Mouse (Mus musculus): ENCODE measurements at regions not wholly inside any gene's neighbourhood (a gene's known extent, or its start where the extent isn't known, plus 50 kb on each side); places are given as distances from the start of the nearest gene placed in this dataset.
A peak's percentile ranks its signal among the peaks of the same experiment; 100 is the strongest.

GRCm38 (mm10) chr8:8241051-8241688 lies 419.9 kb downstream of the Efnb2 start:
- DNase-seq (ENCODE audit: low read depth in 3 of 3, low spot score in 3 of 3) (no peak), ATAC-seq (ENCODE audit: insufficient read depth) (no peak)
- no peak overlapping the region for H3K4me2 ChIP-seq (ENCODE audit: low read depth)
- H3K27ac ChIP-seq: no peak overlapping the region
- no peak overlapping the region for H3K4me3 ChIP-seq (ENCODE audit: insufficient read depth in 1 of 2, low read depth in 2 of 2, low read length in 2 of 2)
- no peak overlapping the region for H3K9ac ChIP-seq (replicated peaks)
- H3K9me3 ChIP-seq (ENCODE audit: control insufficient read depth, low read length): no peaks in the 10 kb centered on the region
- no peaks in the 10 kb centered on the region for H3K36me3 ChIP-seq (replicated peaks; ENCODE audit: control insufficient read depth, insufficient read depth, low read depth)
- TF ChIP-seq CTCF (IDR thresholded peaks at IDR 0.05; ENCODE audit: low read depth) (no peak), EP300 (IDR thresholded peaks at IDR 0.05; ENCODE audit: low read depth) (no peak)
- no peaks in the 10 kb centered on the region for H3K27me3 ChIP-seq (ENCODE audit: control insufficient read depth, insufficient read depth, low read length)
- peaks cover 0 to 3% of the 10 kb centered on the region in 2 experiments; a peak in 2 of 4 replicates for H3K4me1 ChIP-seq (replicated peaks; ENCODE audit: control insufficient read depth in 2 of 2, insufficient read depth in 2 of 2, low read length in 1 of 2)
- WGBS (ENCODE audit: insufficient replicate concordance): 66% methylated on average over 9 of the region's 9 CpGs

- no peak overlapping the region for H3K4me2 ChIP-seq (ENCODE audit: low read depth)
Measured at GRCm38 (mm10) chr8:8239489-8239888, 421.6 kb downstream of the Efnb2 start.

GRCm38 (mm10) chr8:8238051-8238450 lies 423.0 kb downstream of the Efnb2 start:
- Histone ChIP-seq H3K27ac (no peak overlapping the region), H3K36me3 (replicated peaks; ENCODE audit: control insufficient read depth, insufficient read depth, low read depth) (no peaks in the 10 kb centered on the region), H3K4me1 (replicated peaks; ENCODE audit: control insufficient read depth in 2 of 2, insufficient read depth in 2 of 2, low read length in 1 of 2) (peaks cover 0 to 3% of the 10 kb centered on the region in 2 experiments; a peak in 2 of 4 replicates), H3K27me3 (ENCODE audit: control insufficient read depth, insufficient read depth, low read length) (no peaks in the 10 kb centered on the region), H3K4me3 (ENCODE audit: insufficient read depth in 1 of 2, low read depth in 2 of 2, low read length in 2 of 2) (no peak overlapping the region), H3K4me2 (ENCODE audit: low read depth) (no peak overlapping the region), H3K9me3 (ENCODE audit: control insufficient read depth, low read length) (no peaks in the 10 kb centered on the region), H3K9ac (replicated peaks) (no peak overlapping the region)
- DNase-seq (ENCODE audit: low read depth in 3 of 3, low spot score in 3 of 3): no peak
- 47% methylated on average over 6 of the region's 6 CpGs for WGBS (ENCODE audit: insufficient replicate concordance)
- TF ChIP-seq CTCF (IDR thresholded peaks at IDR 0.05; ENCODE audit: low read depth): no peak
- TF ChIP-seq EP300 (IDR thresholded peaks at IDR 0.05; ENCODE audit: low read depth): no peak
- no peak for ATAC-seq (ENCODE audit: insufficient read depth)

More at GRCm38 (mm10) chr8:8239489-8239888, 421.6 kb downstream of the Efnb2 start:
- H3K4me3 ChIP-seq (ENCODE audit: insufficient read depth in 1 of 2, low read depth in 2 of 2, low read length in 2 of 2): no peak overlapping the region
- no peaks in the 10 kb centered on the region for H3K27me3 ChIP-seq (ENCODE audit: control insufficient read depth, insufficient read depth, low read length)
- H3K27ac ChIP-seq: no peak overlapping the region
- no peaks in the 10 kb centered on the region for H3K36me3 ChIP-seq (replicated peaks; ENCODE audit: control insufficient read depth, insufficient read depth, low read depth)
- TF ChIP-seq EP300 (IDR thresholded peaks at IDR 0.05; ENCODE audit: low read depth): no peak
- TF ChIP-seq CTCF (IDR thresholded peaks at IDR 0.05; ENCODE audit: low read depth): no peak
- H3K4me1 ChIP-seq (replicated peaks; ENCODE audit: control insufficient read depth in 2 of 2, insufficient read depth in 2 of 2, low read length in 1 of 2): peaks cover 0 to 3% of the 10 kb centered on the region in 2 experiments; a peak in 2 of 4 replicates
- 9% methylated on average over 12 of the region's 12 CpGs for WGBS (ENCODE audit: insufficient replicate concordance)
- ATAC-seq (ENCODE audit: insufficient read depth) (no peak), DNase-seq (ENCODE audit: low read depth in 3 of 3, low spot score in 3 of 3) (peak in 1 of 3 experiments; percentile 6)
- no peak overlapping the region for H3K9ac ChIP-seq (replicated peaks)
- no peaks in the 10 kb centered on the region for H3K9me3 ChIP-seq (ENCODE audit: control insufficient read depth, low read length)

- DNase-seq (ENCODE audit: low read depth in 3 of 3, low spot score in 3 of 3): no peak
- H3K9ac ChIP-seq (replicated peaks): no peak overlapping the region
- WGBS (ENCODE audit: insufficient replicate concordance): 56% methylated on average over 3 of the region's 3 CpGs
- ATAC-seq (ENCODE audit: insufficient read depth): no peak
- H3K4me1 ChIP-seq (replicated peaks; ENCODE audit: control insufficient read depth in 2 of 2, insufficient read depth in 2 of 2, low read length in 1 of 2): no peaks in the 10 kb centered on the region
- no peaks in the 10 kb centered on the region for H3K36me3 ChIP-seq (replicated peaks; ENCODE audit: control insufficient read depth, insufficient read depth, low read depth)
- no peak overlapping the region for H3K4me3 ChIP-seq (ENCODE audit: insufficient read depth in 1 of 2, low read depth in 2 of 2, low read length in 2 of 2)
- no peaks in the 10 kb centered on the region for H3K27me3 ChIP-seq (ENCODE audit: control insufficient read depth, insufficient read depth, low read length)
- no peaks in the 10 kb centered on the region for H3K9me3 ChIP-seq (ENCODE audit: control insufficient read depth, low read length)
- no peak overlapping the region for H3K4me2 ChIP-seq (ENCODE audit: low read depth)
- TF ChIP-seq EP300 (IDR thresholded peaks at IDR 0.05; ENCODE audit: low read depth) (no peak), CTCF (IDR thresholded peaks at IDR 0.05; ENCODE audit: low read depth) (no peak)
- no peak overlapping the region for H3K27ac ChIP-seq
Measured at GRCm38 (mm10) chr8:8233616-8234015, 427.4 kb downstream of the Efnb2 start.

- WGBS (ENCODE audit: insufficient replicate concordance): 74% methylated on average over 4 of the region's 4 CpGs
- no peak overlapping the region for H3K4me3 ChIP-seq (ENCODE audit: insufficient read depth in 1 of 2, low read depth in 2 of 2, low read length in 2 of 2)
- DNase-seq (ENCODE audit: low read depth in 3 of 3, low spot score in 3 of 3) (no peak), ATAC-seq (ENCODE audit: insufficient read depth) (no peak)
- no peaks in the 10 kb centered on the region for H3K27me3 ChIP-seq (ENCODE audit: control insufficient read depth, insufficient read depth, low read length)
- H3K4me2 ChIP-seq (ENCODE audit: low read depth): no peak overlapping the region
- no peak for TF ChIP-seq CTCF (IDR thresholded peaks at IDR 0.05; ENCODE audit: low read depth)
- TF ChIP-seq EP300 (IDR thresholded peaks at IDR 0.05; ENCODE audit: low read depth): no peak
- no peaks in the 10 kb centered on the region for H3K36me3 ChIP-seq (replicated peaks; ENCODE audit: control insufficient read depth, insufficient read depth, low read depth)
- no peak overlapping the region for H3K27ac ChIP-seq
- H3K9ac ChIP-seq (replicated peaks): no peak overlapping the region
- no peaks in the 10 kb centered on the region for H3K4me1 ChIP-seq (replicated peaks; ENCODE audit: control insufficient read depth in 2 of 2, insufficient read depth in 2 of 2, low read length in 1 of 2)
- no peaks in the 10 kb centered on the region for H3K9me3 ChIP-seq (ENCODE audit: control insufficient read depth, low read length)
Measured at GRCm38 (mm10) chr8:8233156-8233555, 427.9 kb downstream of the Efnb2 start.

All from liver, embryonic 14.5 days (tissue).